Mouse (Mus musculus) adrenal gland, adult 18-20 months (tissue): ENCODE data around the gene Acp1. TPM values are rescaled to one million over a fixed set of nuclear protein-coding genes. Genes with fewer than 3 reads are reported as not detected.

Experiments used
- DNase-seq, 2 experiments: peaks; one replicate each; pipeline ENCODE4 v3.0.0; 2021 to 2022; ENCODE audit warnings: low spot score in 2 of 2
- total RNA-seq, 2 experiments: library from RNA; stranded (reverse); gene quantifications; 1 replicate in 1 of 2; 2 replicates in 1 of 2; pipeline ENCODE4 v1.2.3; 2021

The Acp1 gene
- total RNA-seq, 2 experiments from 2014 or later = 48.9 to 54.4 TPM

DNA sequence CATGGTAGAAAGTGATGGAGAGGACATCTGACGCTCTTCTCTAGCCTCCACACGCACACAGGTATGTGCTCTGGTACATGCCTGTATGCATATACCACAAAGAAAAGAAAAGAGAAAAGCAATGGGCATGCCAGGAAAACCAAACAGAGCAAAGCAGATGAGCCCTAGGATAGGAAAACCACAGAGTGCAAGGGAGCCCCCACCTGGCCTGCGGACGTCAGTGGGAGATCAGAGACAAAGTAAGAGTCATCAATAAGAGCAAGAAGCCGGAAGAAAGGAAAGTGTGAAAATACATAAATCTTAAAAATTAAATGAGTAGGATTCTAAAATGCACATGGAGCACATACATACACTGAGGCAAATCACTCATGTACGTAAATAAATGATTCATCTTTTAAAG, 31.9 kb downstream of the Acp1 start:
- no peak for DNase-seq

DNA sequence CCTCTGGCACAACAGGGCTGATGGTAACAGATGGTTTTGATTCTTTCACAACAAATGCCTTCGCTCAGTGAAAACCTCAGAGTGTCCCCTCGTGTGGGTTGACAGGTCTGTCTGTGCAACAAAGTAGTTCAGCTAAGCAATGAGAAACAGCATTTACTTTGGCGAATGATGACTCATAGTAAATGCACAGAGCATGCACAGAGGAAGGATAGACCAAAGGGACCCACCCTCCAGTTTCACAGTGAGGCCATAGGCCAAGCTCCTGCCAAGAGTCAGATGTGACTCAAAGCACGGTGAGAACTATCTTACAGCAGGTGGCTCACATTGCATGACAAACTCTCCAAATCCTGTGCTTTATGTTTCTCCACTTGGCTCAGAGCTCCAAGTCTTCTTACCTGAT, 45.6 kb downstream of the Acp1 start:
- DNase-seq = no peak

DNA sequence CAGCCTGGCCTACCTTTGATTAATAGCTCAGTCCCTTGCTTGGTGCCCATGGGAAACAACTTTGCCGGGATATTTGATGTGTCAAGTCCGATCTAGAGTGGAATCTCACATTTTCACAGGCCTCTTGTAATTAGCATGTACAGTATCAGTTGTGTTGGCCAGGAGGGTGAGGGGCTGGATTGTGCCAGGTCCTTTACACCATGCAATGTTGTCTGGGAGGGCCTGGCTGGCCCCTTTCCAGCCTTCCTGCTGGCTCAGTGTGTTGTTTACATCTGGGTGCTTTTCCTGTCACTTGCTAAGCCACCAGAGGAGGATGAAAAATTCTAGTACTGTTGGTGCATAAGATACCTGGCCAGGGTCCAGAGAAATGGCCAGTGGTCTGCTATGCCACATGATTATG, 47.0 kb downstream of the Acp1 start:
- DNase-seq = no peak

DNA sequence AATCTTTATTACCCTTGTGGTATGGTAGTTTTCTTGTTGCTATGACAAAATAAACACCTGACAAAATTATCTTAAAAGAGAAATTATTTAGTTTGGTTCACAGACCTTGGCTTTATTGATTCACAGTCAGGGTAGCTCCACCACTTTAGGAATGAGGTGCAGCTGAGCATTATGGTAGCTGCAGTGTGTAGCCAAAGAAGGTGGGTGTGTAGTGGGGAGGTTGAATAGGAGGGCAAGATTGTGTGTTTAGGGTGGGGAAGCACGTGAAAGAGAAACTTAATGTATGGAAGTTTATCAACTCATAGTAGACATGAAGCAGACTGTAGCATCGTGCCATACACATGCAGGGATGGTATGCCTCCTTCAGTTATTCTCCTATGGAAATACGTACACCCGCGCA, 55.2 kb downstream of the Acp1 start:
- DNase-seq = no peak

DNA sequence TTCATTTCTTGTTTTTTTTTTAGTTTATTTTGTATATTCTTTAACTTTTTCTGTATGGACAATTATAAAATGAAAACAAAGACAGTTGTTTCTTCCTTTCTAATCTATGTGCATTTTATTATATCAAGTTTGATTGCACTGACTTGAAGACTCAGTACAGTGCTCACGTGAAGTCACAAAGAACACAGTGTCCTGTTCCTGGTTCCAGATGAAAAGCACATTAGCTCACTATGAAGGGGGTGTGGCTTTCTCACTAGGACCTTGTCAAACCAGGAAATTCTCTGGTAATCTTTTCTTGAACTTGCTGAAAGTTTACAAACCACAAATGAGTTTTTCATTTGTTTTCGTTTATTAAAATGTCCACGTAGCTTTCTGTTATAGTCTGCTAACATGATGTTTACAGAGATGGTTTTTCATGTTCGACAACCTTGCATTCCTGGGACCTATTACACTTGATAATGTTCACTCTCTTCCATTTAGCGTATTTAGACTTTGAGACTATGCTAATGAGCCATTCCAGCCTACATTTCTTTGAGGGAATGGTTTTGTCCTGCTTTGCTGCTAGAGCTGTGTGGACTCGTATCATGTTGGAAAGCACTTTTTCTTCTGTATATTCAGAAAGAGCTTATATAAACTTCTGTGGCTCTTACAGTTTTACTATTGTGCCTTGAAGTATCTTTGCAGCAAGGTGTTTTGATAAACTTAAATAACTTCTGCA, 55.8 kb downstream of the Acp1 start:
- DNase-seq = no peak

DNA sequence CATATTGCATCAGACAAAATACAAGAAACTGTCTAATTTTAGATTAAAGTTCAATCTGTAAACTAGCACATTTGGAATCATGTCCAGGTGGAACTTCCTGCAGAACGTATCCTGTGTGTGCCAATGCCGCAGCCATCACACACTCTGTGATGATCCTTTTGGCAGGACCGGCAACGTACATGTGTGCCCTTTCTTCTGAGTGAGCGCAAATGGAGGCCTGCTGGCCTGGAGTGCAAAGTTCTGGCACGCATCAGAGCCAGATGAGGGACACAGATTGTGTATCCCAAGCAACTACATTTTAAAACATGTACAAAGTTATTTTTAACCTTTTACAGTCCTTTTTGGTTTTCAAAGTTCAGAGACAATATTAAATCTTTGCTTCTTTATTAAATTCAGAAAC, 59.5 kb downstream of the Acp1 start:
- no peak for DNase-seq

DNA sequence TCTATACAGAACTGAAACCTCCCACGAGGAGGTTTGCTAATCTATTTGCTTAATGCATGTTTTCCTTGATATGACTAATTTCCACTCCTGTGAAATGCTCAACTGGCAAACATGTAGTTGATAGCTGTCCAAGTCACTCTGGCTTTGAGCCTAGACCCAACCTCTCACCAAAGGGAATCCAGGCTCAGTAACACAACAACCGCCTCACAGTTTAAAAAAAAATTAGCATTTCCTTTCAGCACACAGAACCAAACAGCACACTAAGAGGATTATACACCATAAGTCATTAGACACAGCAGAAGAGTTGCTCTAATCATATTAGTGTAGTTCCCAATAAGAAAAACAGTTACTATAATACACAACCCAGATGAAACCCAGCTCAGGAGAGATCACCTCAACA, 60.5 kb downstream of the Acp1 start:
- DNase-seq = no peak

DNA sequence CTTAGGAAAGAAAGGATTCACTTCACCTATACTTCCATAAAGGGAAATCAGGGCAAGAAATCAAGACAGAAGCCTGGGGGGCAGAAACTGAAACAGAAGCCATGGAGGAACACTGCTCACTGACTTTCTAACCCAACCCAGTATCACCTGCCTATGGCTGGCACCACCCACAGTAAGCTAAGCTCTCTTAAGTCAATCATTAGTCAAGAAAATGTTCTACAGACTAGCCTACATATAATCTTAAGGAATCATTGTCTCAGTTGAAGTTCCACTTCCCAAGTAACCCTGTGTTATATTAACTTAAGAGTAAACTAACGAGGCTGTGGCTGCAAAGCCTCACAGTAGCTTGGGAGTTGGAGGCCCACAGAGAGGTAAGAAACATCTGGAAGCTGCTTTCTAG, 62.9 kb downstream of the Acp1 start:
- DNase-seq = no peak

Other genes starting within 250 kb of the Acp1 start
- under 1 TPM; 0.53 to 0.77 TPM for gene Alkal2, start 27.3 kb downstream of the Acp1 start, total RNA-seq
- gene Sh3yl1, start 79 bp upstream of the Acp1 start, total RNA-seq = 1 to 10 TPM; 1.7 to 3.5 TPM
- gene Fam110c, start 162.3 kb upstream of the Acp1 start, total RNA-seq = 1 to 10 TPM in 1 of 2 experiments, under 1 TPM in 1; 0.61 to 1.2 TPM